19 mouse cellular contexts compared by ENCODE assay signal in the genomic region with DNA sequence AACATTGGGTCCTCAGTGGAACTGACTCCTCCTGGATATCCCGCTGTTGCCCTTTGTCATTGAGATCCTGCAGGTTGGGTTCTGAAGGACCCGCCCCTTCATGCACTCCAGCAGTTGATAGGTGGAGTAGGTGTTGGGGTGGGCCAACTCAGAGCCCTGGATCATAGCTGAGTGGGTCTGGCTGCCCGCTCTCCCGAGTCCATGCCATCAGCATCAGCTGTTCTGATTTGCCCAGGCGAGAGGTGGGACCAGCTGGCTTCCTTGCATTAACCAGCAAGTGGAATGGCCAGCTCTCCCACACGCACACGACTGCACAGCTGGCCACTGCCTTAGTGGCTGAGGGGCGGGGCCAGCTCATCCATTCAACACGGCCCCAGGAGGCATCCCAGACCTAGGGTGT. TPM values are rescaled to one million over a fixed set of nuclear protein-coding genes. Genes with fewer than 3 reads are reported as not detected.
DNase-seq lines count a peak whose midpoint lies in the region; ATAC-seq and TF ChIP-seq lines count a peak whose summit lies in the region.
"Had no signal": no experiment of that assay in that cellular context is flagged by ENCODE, and none has a peak within 500 bp of the region (broad histone marks: within the 10 kb centered on the region; RNA-seq: fewer than 3 reads in every experiment).

No protein-coding gene starts in this region.

- H3K27me3 ChIP-seq in kidney, embryonic 16.5 days (ENCODE audit: insufficient read depth, low read length), result no peaks in the 10 kb centered on the region
- H3K27me3 ChIP-seq in kidney, adult 2 months (replicated peaks; ENCODE audit: control insufficient read depth, insufficient read depth, low read length), result no peaks in the 10 kb centered on the region
- H3K27me3 ChIP-seq in ES-Bruce4 (ENCODE audit: control insufficient read depth, insufficient read depth, low read length, poor library complexity, severe bottlenecking), result no peaks in the 10 kb centered on the region
- H3K27me3 ChIP-seq in embryonic facial prominence, embryonic 14.5 days (replicated peaks; ENCODE audit: control insufficient read depth, insufficient read depth, low read length), result no peaks in the 10 kb centered on the region
- H3K27me3 ChIP-seq: limb, embryonic 15.5 days had no signal

- H3K9ac ChIP-seq in kidney, embryonic 16.5 days (replicated peaks; ENCODE audit: low read length), result no peak overlapping the region
- H3K9ac ChIP-seq in ES-Bruce4 (ENCODE audit: low read depth, poor library complexity, severe bottlenecking), result no peak overlapping the region
- H3K9ac ChIP-seq in embryonic facial prominence, embryonic 14.5 days (ENCODE audit: low read depth, low read length), result no peak overlapping the region
- H3K9ac ChIP-seq: forebrain, postnatal 0 days; limb, embryonic 15.5 days had no signal

- ATAC-seq in kidney, embryonic 16.5 days (ENCODE audit: low FRiP score, low TSS enrichment), result peak; percentile 46; the same call in 1 of the 2 replicates
- no peak for ATAC-seq in embryonic facial prominence, embryonic 14.5 days (ENCODE audit: low read depth)
- ATAC-seq: forebrain, postnatal 0 days had no signal

- peaks cover 4% of the 10 kb centered on the region; the same call in 1 of the 2 replicates for H3K4me1 ChIP-seq in kidney, embryonic 16.5 days (ENCODE audit: insufficient read depth, low read length)
- no peaks in the 10 kb centered on the region; the same call in 1 of the 2 replicates for H3K4me1 ChIP-seq in kidney, adult 2 months (ENCODE audit: control insufficient read depth, insufficient read depth, low read length)
- peaks cover 2% of the 10 kb centered on the region for H3K4me1 ChIP-seq in ES-Bruce4 (ENCODE audit: control insufficient read depth, insufficient read depth, low read length)
- H3K4me1 ChIP-seq in embryonic facial prominence, embryonic 14.5 days (ENCODE audit: control insufficient read depth, insufficient read depth, low read length), result no peaks in the 10 kb centered on the region

- peaks cover 4% of the 10 kb centered on the region; the same call in 1 of the 2 replicates for H3K9me3 ChIP-seq in kidney, embryonic 16.5 days (ENCODE audit: low read length)
- no peaks in the 10 kb centered on the region for H3K9me3 ChIP-seq in ES-Bruce4 (replicated peaks; ENCODE audit: control insufficient read depth, insufficient read depth, low read length, poor library complexity, severe bottlenecking)
- 0 out of 2 replicates have a peak, but pooled peaks cover 4% of the 10 kb centered on the region for H3K9me3 ChIP-seq in embryonic facial prominence, embryonic 14.5 days (ENCODE audit: control insufficient read depth, low read length)
- H3K9me3 ChIP-seq: limb, embryonic 15.5 days had no signal

- H3K4me3 ChIP-seq in kidney, embryonic 16.5 days (ENCODE audit: low read length), result no peak overlapping the region
- no peak overlapping the region for H3K4me3 ChIP-seq in kidney, adult 2 months (ENCODE audit: insufficient read depth, low read depth, low read length)
- H3K4me3 ChIP-seq in ES-Bruce4 (ENCODE audit: low read depth, low read length), result peak overlapping the region; percentile 22; the same call in 1 of the 2 replicates
- H3K4me3 ChIP-seq in embryonic facial prominence, embryonic 14.5 days (ENCODE audit: low read depth, low read length), result no peak overlapping the region
- H3K4me3 ChIP-seq: limb, embryonic 15.5 days had no signal

- H3K4me2 ChIP-seq in kidney, embryonic 16.5 days (replicated peaks; ENCODE audit: low read depth, low read length), result no peak overlapping the region
- no peak overlapping the region for H3K4me2 ChIP-seq in embryonic facial prominence, embryonic 14.5 days (ENCODE audit: low read depth, low read length)
- H3K4me2 ChIP-seq: limb, embryonic 15.5 days had no signal

- WGBS in kidney, embryonic 16.5 days, result 28% methylated on average over 9 of the region's 9 CpGs
- 51% methylated on average over 9 of the region's 9 CpGs for WGBS in kidney, adult 2 months
- WGBS in embryonic facial prominence, embryonic 14.5 days, result 27% methylated on average over 9 of the region's 9 CpGs

- TF ChIP-seq CTCF in kidney, adult 2 months (conservative IDR thresholded peaks at IDR 0.05; ENCODE audit: insufficient read depth, insufficient read length, low read depth, low read length), result no peak
- no peak for TF ChIP-seq CTCF in ES-Bruce4 (IDR thresholded peaks at IDR 0.05; ENCODE audit: low read depth, low read length)

- no peak for TF ChIP-seq POLR2A in kidney, adult 2 months (IDR thresholded peaks at IDR 0.05; ENCODE audit: low read depth, low read length)
- no peak for TF ChIP-seq POLR2A in ES-Bruce4 (IDR thresholded peaks at IDR 0.05; ENCODE audit: insufficient read depth, low read length)

- no peak overlapping the region for H3K27ac ChIP-seq in kidney, embryonic 16.5 days (ENCODE audit: low read length)
- no peak overlapping the region for H3K27ac ChIP-seq in kidney, adult 2 months (ENCODE audit: insufficient read depth, low read depth, low read length)
- H3K27ac ChIP-seq in ES-Bruce4 (ENCODE audit: insufficient read depth, low read length), result no peak overlapping the region; the same call in 1 of the 2 replicates
- H3K27ac ChIP-seq in embryonic facial prominence, embryonic 14.5 days (replicated peaks; ENCODE audit: low read depth, low read length), result no peak overlapping the region
- H3K27ac ChIP-seq: limb, embryonic 15.5 days had no signal

- peak; percentile 16 for DNase-seq in embryo, embryonic 11 days
- DNase-seq in embryo, embryonic 9.5 days (ENCODE audit: extremely low spot score), result no peak
- no peak for DNase-seq in kidney, adult 2 months
- peak; percentile 21 for DNase-seq in embryonic facial prominence, embryonic 14.5 days (ENCODE audit: low spot score)
- DNase-seq in T-cell, adult 2 months (ENCODE audit: low spot score), result no peak
- no peak for DNase-seq in spleen, postnatal 10 days (ENCODE audit: low spot score in 2 of 2)
- DNase-seq: adrenal gland, postnatal 10 days; cerebellum, adult 18-20 months; forebrain, postnatal 0 days; gastrocnemius, postnatal 25 days; heart, postnatal 14 days; kidney, adult 8-10 months; lung, adult 2 months; right cerebral cortex, adult 18-20 months; spleen, adult 18-20 months; thymus, postnatal 25 days had no signal

- no peaks in the 10 kb centered on the region for H3K36me3 ChIP-seq in kidney, embryonic 16.5 days (ENCODE audit: insufficient read depth, low read length)
- no peaks in the 10 kb centered on the region for H3K36me3 ChIP-seq in kidney, adult 2 months (ENCODE audit: control insufficient read depth, insufficient read depth, low read length)
- H3K36me3 ChIP-seq in ES-Bruce4 (ENCODE audit: control insufficient read depth, insufficient read depth, low read length, poor library complexity, severe bottlenecking), result no peaks in the 10 kb centered on the region
- H3K36me3 ChIP-seq in embryonic facial prominence, embryonic 14.5 days (ENCODE audit: control insufficient read depth, insufficient read depth, low read length), result no peaks in the 10 kb centered on the region
- H3K36me3 ChIP-seq: limb, embryonic 15.5 days had no signal

- 0 out of 2 replicates have a peak, but pooled peaks have one; percentile 8 for TF ChIP-seq EP300 in ES-Bruce4 (IDR thresholded peaks at IDR 0.05; ENCODE audit: insufficient read depth, low read depth, low read length)

RNA-seq across cellular contexts. Expression of a gene that starts 5.0 kb away (rescaled TPM):
- polyA plus RNA-seq in kidney, embryonic 16.5 days (2015; fragmentation: Nextera tagmentation; extraction: Ambion mirVana), result 47.1 and 48.3 TPM in 2 replicates
- polyA plus RNA-seq in kidney, adult 2 months (2012; rRNA removed), result 9.1 and 10.1 TPM in 2 replicates
- polyA plus RNA-seq in ES-Bruce4 (2011; ENCODE audit: insufficient read depth, insufficient read length, low read depth, missing spikeins), result 101 and 114 TPM in 2 replicates
- 41.8 and 45.7 TPM in 2 replicates for polyA plus RNA-seq in embryonic facial prominence, embryonic 14.5 days (2014; fragmentation: Nextera tagmentation; extraction: Ambion mirVana)

Comparison
In these comparisons a context has a peak if more than half of its experiments do, and no peak if none do; other contexts are left out.
1. DNase-seq: peak in embryo, embryonic 11 days (single experiment) and embryonic facial prominence, embryonic 14.5 days (single experiment); none in embryo, embryonic 9.5 days (single experiment), kidney, adult 2 months (single experiment), T-cell, adult 2 months (single experiment) and spleen, postnatal 10 days (0 of 2).